Mouse (Mus musculus): Measurements from ENCODE around the gene Rgs17.

GRCm38 (mm10) chr10:5824779-5825178, 97.4 kb downstream of the Rgs17 start:
- no peak for TF ChIP-seq POLR2A (IDR thresholded peaks at IDR 0.05; ENCODE audit: borderline replicate concordance, insufficient read depth, low read length)
- 0 out of 2 replicates have a peak, but pooled peaks have one; percentile 22 for TF ChIP-seq CTCF (IDR thresholded peaks at IDR 0.05; ENCODE audit: borderline replicate concordance, insufficient read depth, low read depth, low read length)

Data from cerebellum, adult 2 months (tissue).